Mouse (Mus musculus) spleen, adult 2 months (tissue): Measurements from ENCODE around the gene Wdfy1.

Experiments
- CTCF ChIP-seq: fragments of 200-500 bp; IDR thresholded peaks from 2 replicates; pipeline ENCODE4 v1.5.1; 2011; ENCODE audit warnings: mild to moderate bottlenecking, inconsistent platforms; ENCODE audit not compliant: insufficient read depth, insufficient read length, insufficient replicate concordance; ENCODE audit errors: extremely low read depth
- POLR2A ChIP-seq: fragments of 200-500 bp; IDR thresholded peaks from 2 replicates; pipeline ENCODE4 v1.6.1; 2011; ENCODE audit warnings: low read depth, low read length, inconsistent platforms

DNA sequence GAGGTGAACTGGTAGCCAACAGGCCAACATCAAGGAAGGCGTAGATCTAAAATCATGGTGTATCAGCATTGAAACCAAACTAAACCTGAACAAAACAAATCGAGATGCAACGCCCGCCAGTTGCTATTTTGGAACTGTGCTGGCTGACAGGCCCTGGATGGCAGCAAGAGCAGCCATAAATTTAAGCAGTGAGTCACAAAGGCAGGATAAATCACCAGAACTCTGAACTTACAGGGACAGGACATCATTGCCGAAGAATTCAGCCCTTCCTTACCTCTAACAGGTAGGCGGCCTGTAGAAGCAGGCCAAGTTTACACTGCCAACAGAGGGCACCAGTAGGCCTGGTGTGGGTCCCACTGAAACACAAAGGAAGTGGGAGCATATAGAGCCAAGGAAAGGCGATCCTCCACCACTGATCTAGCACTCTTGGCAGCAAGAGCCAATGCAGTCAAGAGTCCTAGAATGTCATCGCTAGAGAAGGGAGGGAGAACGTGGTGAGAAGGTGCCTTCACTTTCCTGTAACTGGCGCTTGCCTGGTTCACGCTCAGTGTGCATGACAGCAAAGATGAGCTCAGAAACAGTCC, 43.4 kb upstream of the Wdfy1 start:
- TF ChIP-seq POLR2A (no peak), CTCF (no peak)
